Comparison of ENCODE assay signal across 8 mouse cellular contexts in the genomic region with DNA sequence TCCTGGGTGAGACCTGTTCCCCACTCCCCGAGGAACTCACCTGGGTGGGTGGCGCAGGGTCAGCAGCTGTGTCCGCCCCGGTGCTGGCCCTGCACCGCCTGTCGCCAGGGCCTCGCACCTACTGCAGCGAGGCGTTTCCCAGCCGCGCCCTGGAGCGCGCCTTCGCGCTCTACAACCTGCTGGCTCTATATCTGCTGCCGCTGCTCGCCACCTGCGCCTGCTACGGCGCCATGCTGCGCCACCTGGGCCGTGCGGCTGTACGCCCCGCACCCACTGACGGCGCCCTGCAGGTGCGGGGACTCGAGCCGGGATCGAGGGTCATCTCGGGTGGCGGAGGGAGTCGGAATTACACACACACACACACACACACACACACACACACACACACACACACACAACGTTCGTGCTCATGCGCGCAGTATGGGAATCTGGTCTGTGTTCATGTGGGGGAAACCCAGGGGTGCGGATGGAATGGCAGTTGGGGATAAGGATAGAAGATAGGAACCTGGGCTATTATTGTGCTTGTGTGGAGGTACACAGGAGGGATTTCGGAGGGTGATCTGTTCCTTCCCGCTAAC. TPM values are rescaled to one million over a fixed set of nuclear protein-coding genes. Genes with fewer than 3 reads are reported as not detected.
DNase-seq lines count a peak whose midpoint lies in the region; ATAC-seq and TF ChIP-seq lines count a peak whose summit lies in the region.

A gene (minus strand): TSS at position 251 of the 578 bp plus-strand sequence.

- H3K4me2 ChIP-seq in midbrain, embryonic 14.5 days (ENCODE audit: low read length), result peak within 1 kb of the TSS; percentile 42

- WGBS in spleen, adult 2 months, result 19% methylated on average over 41 of the region's 41 CpGs
- 4% methylated on average over 41 of the region's 41 CpGs for whole genome bisulfite sequencing in midbrain, embryonic 14.5 days

- peak within 1 kb of the TSS; percentile 39 for H3K9ac ChIP-seq in midbrain, embryonic 14.5 days (replicated peaks; ENCODE audit: low read length)

- no peaks in the 10 kb centered on the region for H3K36me3 ChIP-seq in spleen, adult 2 months (ENCODE audit: control insufficient read depth, insufficient read depth, low read length)
- no peaks in the 10 kb centered on the region for H3K36me3 ChIP-seq in midbrain, embryonic 14.5 days (ENCODE audit: control insufficient read depth, insufficient read depth, low read length)

- H3K9me3 ChIP-seq in midbrain, embryonic 14.5 days (ENCODE audit: control insufficient read depth, low read length), result no peaks in the 10 kb centered on the region

- no peak for TF ChIP-seq CTCF in spleen, adult 2 months (IDR thresholded peaks at IDR 0.05; ENCODE audit: extremely low read depth, insufficient read depth, insufficient read length, insufficient replicate concordance)

- DNase-seq in spleen, adult 2 months (ENCODE audit: low read depth in 1 of 2, low spot score in 2 of 2), result no peak
- DNase-seq in spleen, adult 12 weeks (ENCODE audit: low spot score), result no peak
- DNase-seq in layer of hippocampus, postnatal 14 days (ENCODE audit: low spot score in 2 of 2), result no peak
- DNase-seq in midbrain, embryonic 14.5 days, result no peak
- no peak for DNase-seq in spleen, postnatal 36 days (ENCODE audit: low spot score in 2 of 2)
- DNase-seq in right cerebral cortex, postnatal 14 days, result no peak

- H3K4me1 ChIP-seq in spleen, adult 2 months (ENCODE audit: control insufficient read depth, insufficient read depth, insufficient read length), result peaks cover 18% of the 10 kb centered on the region
- peaks cover 12% of the 10 kb centered on the region for H3K4me1 ChIP-seq in midbrain, embryonic 14.5 days (ENCODE audit: control insufficient read depth, insufficient read depth, low read length)

- peaks cover 9% of the 10 kb centered on the region; the same call in 1 of the 2 replicates for H3K27me3 ChIP-seq in spleen, adult 2 months (ENCODE audit: control insufficient read depth, insufficient read depth, low read length)
- peaks cover 65% of the 10 kb centered on the region for H3K27me3 ChIP-seq in midbrain, embryonic 14.5 days (ENCODE audit: control insufficient read depth, insufficient read depth, low read length)

- H3K4me3 ChIP-seq in spleen, adult 2 months (ENCODE audit: extremely low read depth, insufficient read depth, insufficient read length), result no peak within 1 kb of the TSS
- peak within 1 kb of the TSS; percentile 24 for H3K4me3 ChIP-seq in midbrain, embryonic 14.5 days (replicated peaks; ENCODE audit: low read depth, low read length)

- no peak within 1 kb of the TSS for H3K27ac ChIP-seq in spleen, adult 2 months (ENCODE audit: insufficient read depth, low read length)
- H3K27ac ChIP-seq in midbrain, embryonic 14.5 days (replicated peaks; ENCODE audit: low read depth, low read length), result no peak within 1 kb of the TSS

- ATAC-seq in common myeloid progenitor, adult 5-6 weeks (replicated peaks; ENCODE audit: low read depth, poor library complexity, severe bottlenecking), result no peak
- no peak for ATAC-seq in granulocyte monocyte progenitor cell, adult 5-6 weeks (replicated peaks; ENCODE audit: poor library complexity, severe bottlenecking)
- ATAC-seq in midbrain, embryonic 14.5 days (ENCODE audit: low FRiP score, low TSS enrichment), result no peak

- no peak for TF ChIP-seq POLR2A in spleen, adult 2 months (IDR thresholded peaks at IDR 0.05; ENCODE audit: low read depth, low read length)

RNA-seq across cellular contexts. Expression of the gene that starts here (rescaled TPM):
- 117 and 150 TPM in 2 replicates for polyA plus RNA-seq in spleen, adult 2 months (2012; rRNA removed)
- total RNA-seq in common myeloid progenitor, adult 5-6 weeks (2017), result 38.4 and 50.7 TPM in 2 replicates
- total RNA-seq in granulocyte monocyte progenitor cell, adult 5-6 weeks (2014; fragmentation: Nextera tagmentation), result 62.9 and 64.6 TPM in 2 replicates
- total RNA-seq in granulocyte monocyte progenitor cell, adult 5-6 weeks (2017), result 39.1 and 40.4 TPM in 2 replicates
- 100 to 1,000 TPM; 424 to 430 TPM for total RNA-seq in layer of hippocampus, postnatal 14 days (2021)
- polyA plus RNA-seq in midbrain, embryonic 14.5 days (2014; fragmentation: Nextera tagmentation; extraction: Ambion mirVana), result 220 and 229 TPM in 2 replicates
